Mouse (Mus musculus) embryonic facial prominence, embryonic 14.5 days (tissue): Measurements from ENCODE around the gene Lrrc61. TPM values are rescaled to one million over a fixed set of nuclear protein-coding genes. Genes with fewer than 3 reads are reported as not detected.
A peak's percentile ranks its signal among the peaks of the same experiment; 100 is the strongest.

Source experiments
- ATAC-seq: fragments of 200-750 bp; cut with Nextera tagmentation; 2 replicates; pipeline ENCODE4 v1.8.0; 2017; ENCODE audit warnings: low read depth, moderate number of reproducible peaks, moderate TSS enrichment
- DNase-seq: peaks from one replicate; pipeline ENCODE4 v3.0.0-alpha.2; 2015; ENCODE audit warnings: low spot score
- H3K27ac ChIP-seq: fragments of 300-500 bp; sonication (generic); replicated peaks from 2 replicates; pipeline ENCODE4 v1.5.1; 2014; ENCODE audit warnings: low read depth, mild to moderate bottlenecking, low read length, moderate library complexity
- H3K27me3 ChIP-seq: fragments of 300-500 bp; sonication (generic); replicated peaks from 2 replicates; pipeline ENCODE4 v1.6.1; 2014; ENCODE audit warnings: low read length; ENCODE audit not compliant: control insufficient read depth, insufficient read depth
- H3K36me3 ChIP-seq: fragments of 300-500 bp; sonication (generic); 2 replicates; pipeline ENCODE4 v1.6.1; 2014; ENCODE audit warnings: low read length, mixed read lengths; ENCODE audit not compliant: control insufficient read depth, insufficient read depth
- H3K4me1 ChIP-seq: fragments of 300-500 bp; sonication (generic); 2 replicates; pipeline ENCODE4 v1.6.1; 2014; ENCODE audit warnings: antibody characterized with exemption, low read length; ENCODE audit not compliant: control insufficient read depth, insufficient read depth
- H3K4me2 ChIP-seq: fragments of 300-500 bp; sonication (generic); 2 replicates; pipeline ENCODE4 v1.6.1; 2014; ENCODE audit warnings: low read depth, mild to moderate bottlenecking, low read length, moderate library complexity, mixed read lengths
- H3K4me3 ChIP-seq: fragments of 300-500 bp; sonication (generic); 2 replicates; pipeline ENCODE4 v1.5.1; 2014; ENCODE audit warnings: low read depth, mild to moderate bottlenecking, low read length
- H3K9ac ChIP-seq: fragments of 300-500 bp; sonication (generic); 2 replicates; pipeline ENCODE4 v1.6.1; 2014; ENCODE audit warnings: low read depth, mild to moderate bottlenecking, low read length, moderate library complexity, mixed read lengths
- H3K9me3 ChIP-seq: fragments of 300-500 bp; sonication (generic); 2 replicates; pipeline ENCODE4 v1.6.1; 2016; ENCODE audit warnings: low read length; ENCODE audit not compliant: control insufficient read depth
- WGBS: fragments of 180-500 bp; shearing (Covaris S2); extraction: QIAGEN DNeasy Blood & Tissue Kit; methylation state at CpG from one replicate; pipeline ENCODE4 v1.1.7; 2014; 5-methylcytosine and 5-hydroxymethylcytosine counted together
- polyA plus RNA-seq: library from polyadenylated mRNA; unstranded; fragments of >200 nt; fragmentation: Nextera tagmentation; extraction: Ambion mirVana; gene quantifications from 2 replicates; pipeline ENCODE4 v1.2.1, GENCODE M21; 2014

The Lrrc61 gene
- polyA plus RNA-seq, 1 experiment from 2014 or later: 6.8 TPM

GRCm38 (mm10) chr6:48572572-48573061 lies 18.0 kb downstream of the Lrrc61 start, which contains the start of gene Rarres2:
TSS of gene Rarres2 (minus strand) at chr6:48572789.
- Histone ChIP-seq H3K4me2 (0 out of 2 replicates have a peak within 1 kb of the TSS, but pooled peaks have one; percentile 12), H3K36me3 (no peaks in the 10 kb centered on the region), H3K27ac (peak within 1 kb of the TSS; percentile 46), H3K9me3 (no peaks in the 10 kb centered on the region), H3K27me3 (no peaks in the 10 kb centered on the region), H3K4me3 (no peak within 1 kb of the TSS), H3K9ac (no peak within 1 kb of the TSS), H3K4me1 (peaks cover 10% of the 10 kb centered on the region)
- ATAC-seq: peak; percentile 45; the same call in 1 of the 2 replicates
- 18% methylated on average over 6 of the region's 6 CpGs for WGBS
- peak; percentile 75 for DNase-seq

DNA sequence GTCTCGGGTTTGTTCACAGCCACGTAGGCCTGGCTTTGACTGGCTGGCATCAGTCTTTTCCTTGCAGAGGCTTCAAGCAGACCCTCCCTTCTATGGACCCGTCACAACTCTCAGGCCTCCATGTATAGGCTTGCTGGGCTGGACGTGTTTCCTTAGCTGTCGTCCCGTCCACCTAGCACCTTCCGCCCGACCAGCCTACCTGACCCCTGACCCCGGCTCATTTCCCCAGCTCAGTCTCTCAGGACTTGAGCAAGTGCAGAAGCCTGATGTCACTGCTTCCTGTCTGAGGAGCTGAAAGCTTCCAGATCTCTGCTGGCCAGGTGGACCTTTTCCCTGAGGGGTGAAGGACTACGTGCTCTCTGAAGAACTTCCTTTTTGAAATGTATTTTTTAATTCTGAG lies 18.7 kb downstream of the Lrrc61 start:
- no peaks in the 10 kb centered on the region for H3K9me3 ChIP-seq
- H3K27me3 ChIP-seq: no peaks in the 10 kb centered on the region
- H3K36me3 ChIP-seq: no peaks in the 10 kb centered on the region
- H3K9ac ChIP-seq: no peak overlapping the region
- DNase-seq: peak; percentile 33
- H3K4me3 ChIP-seq: no peak overlapping the region
- ATAC-seq: no peak; the same call in 1 of the 2 replicates
- H3K27ac ChIP-seq: no peak overlapping the region
- peaks cover 10% of the 10 kb centered on the region for H3K4me1 ChIP-seq
- 32% methylated on average over 10 of the region's 10 CpGs for WGBS
- H3K4me2 ChIP-seq: no peak overlapping the region

DNA sequence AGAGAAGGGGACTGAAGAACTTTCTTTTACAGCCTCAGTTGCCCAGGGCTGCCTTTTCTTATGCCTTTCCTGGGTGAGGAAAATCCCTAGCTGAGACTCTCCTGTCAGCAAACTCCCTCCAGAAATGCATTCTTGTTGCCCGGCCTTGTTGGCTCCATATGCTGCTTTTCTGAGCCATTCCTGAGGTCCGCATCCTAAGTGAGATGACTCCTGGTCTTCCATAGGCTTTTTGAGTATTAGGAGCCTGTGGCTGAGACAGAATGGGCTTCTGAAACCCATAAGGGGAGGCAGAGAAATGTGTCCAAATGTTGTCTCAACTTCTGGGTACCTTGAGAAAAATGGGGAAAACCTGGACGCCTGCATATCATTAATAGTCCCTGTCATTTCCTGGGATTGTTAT lies 19.4 kb downstream of the Lrrc61 start:
- no peak overlapping the region for H3K9ac ChIP-seq
- 65% methylated on average over 3 of the region's 3 CpGs for WGBS
- H3K27me3 ChIP-seq: no peaks in the 10 kb centered on the region
- no peaks in the 10 kb centered on the region for H3K36me3 ChIP-seq
- H3K4me1 ChIP-seq: peaks cover 10% of the 10 kb centered on the region
- DNase-seq: no peak
- no peak overlapping the region for H3K27ac ChIP-seq
- no peak for ATAC-seq
- no peaks in the 10 kb centered on the region for H3K9me3 ChIP-seq
- H3K4me2 ChIP-seq: no peak overlapping the region
- H3K4me3 ChIP-seq: no peak overlapping the region

DNA sequence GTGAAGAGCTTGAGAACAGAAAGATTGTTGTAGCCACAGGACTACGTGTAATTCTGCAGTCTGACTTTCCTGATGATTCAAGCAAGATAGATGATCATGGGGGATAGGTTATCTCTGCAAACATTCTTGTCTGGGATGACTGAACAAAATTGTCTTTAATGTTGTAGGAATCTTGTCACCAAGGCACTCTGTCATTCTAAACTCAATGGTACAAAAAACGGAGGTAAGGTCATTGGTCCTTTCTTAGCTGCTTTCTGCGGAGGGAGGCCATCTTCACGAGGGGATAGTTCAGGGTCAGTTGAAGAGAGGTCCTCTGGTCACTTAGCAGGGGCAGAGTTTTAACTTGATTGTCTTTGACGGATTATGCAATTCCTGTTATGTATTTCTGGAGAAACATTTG lies 24.1 kb downstream of the Lrrc61 start:
- DNase-seq: no peak
- Histone ChIP-seq H3K9me3 (no peaks in the 10 kb centered on the region), H3K27ac (0 out of 2 replicates have a peak overlapping the region, but pooled peaks have one; percentile 2), H3K36me3 (no peaks in the 10 kb centered on the region), H3K4me3 (no peak overlapping the region), H3K4me2 (no peak overlapping the region), H3K27me3 (no peaks in the 10 kb centered on the region), H3K9ac (no peak overlapping the region), H3K4me1 (peaks cover 4% of the 10 kb centered on the region; the same call in 1 of the 2 replicates)
- ATAC-seq: no peak
- WGBS: 55% methylated on average over 5 of the region's 5 CpGs

DNA sequence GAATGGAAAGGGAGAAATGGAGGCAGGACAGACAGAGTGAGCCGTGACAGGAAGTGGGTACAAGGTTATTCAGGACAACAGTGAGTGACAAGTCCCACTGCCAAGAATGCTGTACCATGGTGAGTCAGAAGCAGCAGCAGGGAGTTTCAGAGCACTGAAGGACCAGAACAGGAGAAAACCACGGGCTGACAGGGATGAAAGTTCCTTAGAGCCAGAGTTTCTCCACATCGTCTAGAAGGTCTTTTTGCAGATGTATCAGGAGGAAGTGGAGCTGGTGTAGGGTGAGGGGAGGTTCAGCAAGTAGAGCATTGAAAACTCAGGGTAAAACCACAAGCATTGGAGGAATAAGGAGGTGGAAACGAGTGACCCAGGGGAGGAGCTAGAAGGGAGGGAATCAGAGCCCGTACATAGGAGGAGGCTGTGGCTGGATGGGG lies 24.6 kb downstream of the Lrrc61 start:
- peak; percentile 53; the same call in 1 of the 2 replicates for ATAC-seq
- Histone ChIP-seq H3K9me3 (no peaks in the 10 kb centered on the region), H3K4me2 (0 out of 2 replicates have a peak overlapping the region, but pooled peaks have one; percentile 12), H3K4me3 (no peak overlapping the region), H3K27me3 (no peaks in the 10 kb centered on the region), H3K9ac (no peak overlapping the region), H3K27ac (0 out of 2 replicates have a peak overlapping the region, but pooled peaks have one; percentile 2), H3K36me3 (no peaks in the 10 kb centered on the region), H3K4me1 (peaks cover 4% of the 10 kb centered on the region; the same call in 1 of the 2 replicates)
- 17% methylated on average over 5 of the region's 5 CpGs for WGBS
- DNase-seq: peak; percentile 36

DNA sequence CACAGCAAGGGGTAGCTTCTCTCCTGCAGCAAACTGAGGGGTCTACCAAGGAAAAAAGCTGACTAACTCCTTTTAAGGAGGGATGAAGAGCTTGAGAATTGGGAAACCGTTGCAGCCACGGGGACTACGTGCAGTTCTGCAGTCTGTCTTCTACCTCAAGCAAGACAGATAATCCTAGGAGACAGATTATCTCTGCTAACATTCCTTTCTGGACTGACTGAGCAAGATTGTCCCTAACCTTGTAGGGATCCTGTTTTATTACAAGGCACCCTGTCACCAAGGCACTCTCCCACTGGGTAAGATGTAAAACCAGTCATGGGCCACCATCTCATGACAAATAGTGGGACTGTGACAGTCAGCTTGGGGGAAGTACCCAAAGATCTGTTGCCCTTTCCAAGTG lies 26.7 kb downstream of the Lrrc61 start:
- ATAC-seq (no peak), DNase-seq (no peak)
- WGBS: 40% methylated on average over 3 of the region's 3 CpGs
- Histone ChIP-seq H3K4me3 (no peak overlapping the region), H3K27ac (no peak overlapping the region), H3K36me3 (no peaks in the 10 kb centered on the region), H3K27me3 (no peaks in the 10 kb centered on the region), H3K4me2 (no peak overlapping the region), H3K9me3 (no peaks in the 10 kb centered on the region), H3K4me1 (peaks cover 4% of the 10 kb centered on the region; the same call in 1 of the 2 replicates), H3K9ac (no peak overlapping the region)

DNA sequence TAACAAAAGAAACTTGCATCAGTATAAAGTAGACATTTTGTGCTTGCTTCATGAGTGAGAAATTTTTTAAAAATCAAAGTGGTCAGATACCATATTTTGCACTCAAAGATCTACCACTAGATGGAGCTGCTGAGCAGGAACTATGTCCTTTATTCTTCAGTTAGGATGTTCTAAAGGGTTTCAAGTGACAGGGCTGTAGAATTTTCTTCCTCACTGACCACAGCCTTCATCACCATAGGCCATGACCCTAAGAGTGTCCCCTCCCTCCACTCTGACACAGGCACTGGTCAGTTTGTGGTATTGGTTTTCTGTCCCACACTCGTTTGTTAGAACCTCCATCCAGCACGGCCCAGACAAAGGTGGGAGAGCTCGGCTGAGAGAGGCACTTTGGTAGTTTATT lies 27.4 kb downstream of the Lrrc61 start:
- 74% methylated on average over 3 of the region's 3 CpGs for WGBS
- Histone ChIP-seq H3K9me3 (no peaks in the 10 kb centered on the region), H3K4me2 (no peak overlapping the region), H3K4me1 (peaks cover 4% of the 10 kb centered on the region; the same call in 1 of the 2 replicates), H3K27me3 (no peaks in the 10 kb centered on the region), H3K4me3 (no peak overlapping the region), H3K36me3 (no peaks in the 10 kb centered on the region), H3K9ac (no peak overlapping the region), H3K27ac (no peak overlapping the region)
- ATAC-seq: no peak
- DNase-seq: peak; percentile 65

GRCm38 (mm10) chr6:48589194-48589750 lies 34.7 kb downstream of the Lrrc61 start, which contains the start of gene Gm45021:
TSS of gene Gm45021 (plus strand) at chr6:48589610.
- Histone ChIP-seq H3K9me3 (no peaks in the 10 kb centered on the region), H3K4me1 (peaks cover 14% of the 10 kb centered on the region), H3K4me3 (no peak within 1 kb of the TSS), H3K27ac (peak within 1 kb of the TSS; percentile 36), H3K4me2 (no peak within 1 kb of the TSS), H3K9ac (peak within 1 kb of the TSS; percentile 1; the same call in 1 of the 2 replicates), H3K36me3 (no peaks in the 10 kb centered on the region), H3K27me3 (no peaks in the 10 kb centered on the region)
- ATAC-seq (0 out of 2 replicates have a peak, but pooled peaks have one; percentile 19), DNase-seq (peak; percentile 75)
- 16% methylated on average over 6 of the region's 6 CpGs for WGBS
